Mouse (Mus musculus) embryonic facial prominence, embryonic 11.5 days (tissue): Measurements from ENCODE around the gene Otub1. TPM values are rescaled to one million over a fixed set of nuclear protein-coding genes. Genes with fewer than 3 reads are reported as not detected.

Experiments used
- ATAC-seq: fragments of 200-750 bp; cut with Nextera tagmentation; replicated peaks from 2 replicates; pipeline ENCODE4 v1.8.0; 2017; ENCODE audit warnings: low read depth; ENCODE audit not compliant: insufficient number of reproducible peaks, low FRiP score, low TSS enrichment
- DNase-seq: peaks from one replicate; pipeline ENCODE4 v3.0.0-alpha.2; 2015; ENCODE audit warnings: low spot score
- H3K27ac ChIP-seq: fragments of 300-500 bp; sonication (generic); replicated peaks from 2 replicates; pipeline ENCODE4 v1.5.1; 2014; ENCODE audit warnings: mild to moderate bottlenecking, low read depth, low read length, control low read depth
- H3K27me3 ChIP-seq: fragments of 300-500 bp; sonication (generic); 2 replicates; pipeline ENCODE4 v1.6.1; 2014; ENCODE audit warnings: mild to moderate bottlenecking, low read length, moderate library complexity, mixed read lengths; ENCODE audit not compliant: control insufficient read depth, insufficient read depth
- H3K36me3 ChIP-seq: fragments of 300-500 bp; sonication (generic); replicated peaks from 2 replicates; pipeline ENCODE4 v1.6.1; 2014; ENCODE audit warnings: low read depth, mild to moderate bottlenecking, low read length, moderate library complexity, mixed read lengths; ENCODE audit not compliant: control insufficient read depth, insufficient read depth
- H3K4me1 ChIP-seq: fragments of 300-500 bp; sonication (generic); 2 replicates; pipeline ENCODE4 v1.6.1; 2014; ENCODE audit warnings: low read length, mixed read lengths; ENCODE audit not compliant: control insufficient read depth, insufficient read depth
- H3K4me2 ChIP-seq: fragments of 300-500 bp; sonication (generic); 2 replicates; pipeline ENCODE4 v1.6.1; 2014; ENCODE audit warnings: low read depth, mild to moderate bottlenecking, control low read depth, low read length, moderate library complexity
- H3K4me3 ChIP-seq: fragments of 300-500 bp; sonication (generic); 2 replicates; pipeline ENCODE4 v1.5.1; 2014; ENCODE audit warnings: low read depth, low read length, control low read depth
- H3K9ac ChIP-seq: fragments of 300-500 bp; sonication (generic); replicated peaks from 2 replicates; pipeline ENCODE4 v1.6.1; 2014; ENCODE audit warnings: mild to moderate bottlenecking, control low read depth, low read length
- H3K9me3 ChIP-seq: fragments of 300-500 bp; sonication (generic); replicated peaks from 2 replicates; pipeline ENCODE4 v1.6.1; 2016; ENCODE audit warnings: mild to moderate bottlenecking, low read length, inconsistent platforms, mixed read lengths; ENCODE audit not compliant: control insufficient read depth
- WGBS: fragments of 180-500 bp; shearing (Covaris S2); extraction: QIAGEN DNeasy Blood & Tissue Kit; methylation state at CpG from one replicate; pipeline ENCODE4 v1.1.7; 2014; 5-methylcytosine and 5-hydroxymethylcytosine counted together
- polyA plus RNA-seq: library from polyadenylated mRNA; unstranded; fragments of >200 nt; fragmentation: Nextera tagmentation; extraction: Ambion mirVana; gene quantifications from 2 replicates; pipeline ENCODE4 v1.2.1, GENCODE M21; 2014

Gene Otub1
- polyA plus RNA-seq, 1 experiment from 2014 or later = 217 TPM

- H3K9ac ChIP-seq = peak overlapping the region; percentile 32; the same call in 1 of the 2 replicates
- H3K4me2 ChIP-seq = no peak overlapping the region
- WGBS = 45% methylated on average over 14 of the region's 14 CpGs
- H3K4me1 ChIP-seq = peaks cover 6% of the 10 kb centered on the region
- H3K4me3 ChIP-seq = no peak overlapping the region
- DNase-seq = no peak
- H3K36me3 ChIP-seq = no peaks in the 10 kb centered on the region
- no peak for ATAC-seq
- H3K27me3 ChIP-seq = peaks cover 2% of the 10 kb centered on the region; the same call in 1 of the 2 replicates
- no peak overlapping the region for H3K27ac ChIP-seq
- no peaks in the 10 kb centered on the region for H3K9me3 ChIP-seq
These were observed 48.4 kb downstream of the Otub1 start for GRCm38 (mm10) chr19:7157734-7158133.

GRCm38 (mm10) chr19:7155196-7155595 is 50.9 kb downstream of the Otub1 start:
- no peak overlapping the region for H3K9ac ChIP-seq
- H3K4me2 ChIP-seq = no peak overlapping the region
- DNase-seq (no peak), ATAC-seq (no peak)
- H3K36me3 ChIP-seq = no peaks in the 10 kb centered on the region
- 38% methylated on average over 6 of the region's 6 CpGs for WGBS
- H3K27ac ChIP-seq = no peak overlapping the region
- no peak overlapping the region for H3K4me3 ChIP-seq
- H3K9me3 ChIP-seq = no peaks in the 10 kb centered on the region
- 0 out of 2 replicates have a peak, but pooled peaks cover 2% of the 10 kb centered on the region for H3K27me3 ChIP-seq
- H3K4me1 ChIP-seq = peaks cover 3% of the 10 kb centered on the region

GRCm38 (mm10) chr19:7153232-7153631 is 52.9 kb downstream of the Otub1 start:
- Histone ChIP-seq H3K4me1 (peaks cover 3% of the 10 kb centered on the region), H3K9ac (0 out of 2 replicates have a peak overlapping the region, but pooled peaks have one; percentile 3), H3K27me3 (0 out of 2 replicates have a peak, but pooled peaks cover 2% of the 10 kb centered on the region), H3K9me3 (no peaks in the 10 kb centered on the region), H3K27ac (no peak overlapping the region), H3K36me3 (no peaks in the 10 kb centered on the region; the same call in 1 of the 2 replicates), H3K4me2 (no peak overlapping the region), H3K4me3 (no peak overlapping the region)
- ATAC-seq = 0 out of 2 replicates have a peak, but pooled peaks have one; percentile 6
- 36% methylated on average over 7 of the region's 7 CpGs for WGBS
- DNase-seq = no peak

- Histone ChIP-seq H3K4me2 (no peak overlapping the region), H3K9ac (no peak overlapping the region), H3K4me1 (peaks cover 2% of the 10 kb centered on the region), H3K9me3 (no peaks in the 10 kb centered on the region), H3K27ac (no peak overlapping the region), H3K36me3 (no peaks in the 10 kb centered on the region; the same call in 1 of the 2 replicates), H3K27me3 (no peaks in the 10 kb centered on the region), H3K4me3 (no peak overlapping the region)
- 77% methylated on average over 6 of the region's 6 CpGs for WGBS
- DNase-seq (no peak), ATAC-seq (no peak)
These were observed 54.0 kb downstream of the Otub1 start for GRCm38 (mm10) chr19:7151927-7152653.

- Histone ChIP-seq H3K4me1 (no peaks in the 10 kb centered on the region; the same call in 1 of the 2 replicates), H3K36me3 (no peaks in the 10 kb centered on the region; the same call in 1 of the 2 replicates), H3K9ac (no peak overlapping the region), H3K4me3 (no peak overlapping the region), H3K27ac (no peak overlapping the region), H3K9me3 (no peaks in the 10 kb centered on the region), H3K4me2 (no peak overlapping the region), H3K27me3 (no peaks in the 10 kb centered on the region)
- DNase-seq = no peak
- ATAC-seq = no peak
- 72% methylated on average over 7 of the region's 7 CpGs for WGBS
These were observed 54.7 kb downstream of the Otub1 start for GRCm38 (mm10) chr19:7151300-7151926.

- H3K4me2 ChIP-seq = no peak overlapping the region
- no peak overlapping the region for H3K27ac ChIP-seq
- no peaks in the 10 kb centered on the region; the same call in 1 of the 2 replicates for H3K36me3 ChIP-seq
- H3K4me3 ChIP-seq = no peak overlapping the region
- 68% methylated on average over 7 of the region's 7 CpGs for WGBS
- 0 out of 2 replicates have a peak, but pooled peaks cover 2% of the 10 kb centered on the region for H3K27me3 ChIP-seq
- ATAC-seq = no peak
- H3K9ac ChIP-seq = no peak overlapping the region
- no peaks in the 10 kb centered on the region for H3K4me1 ChIP-seq
- no peak for DNase-seq
- no peaks in the 10 kb centered on the region for H3K9me3 ChIP-seq
These were observed 56.9 kb downstream of the Otub1 start for GRCm38 (mm10) chr19:7149158-7149685.

- H3K36me3 ChIP-seq = no peaks in the 10 kb centered on the region; the same call in 1 of the 2 replicates
- H3K27me3 ChIP-seq = peaks cover 2% of the 10 kb centered on the region; the same call in 1 of the 2 replicates
- no peak overlapping the region for H3K27ac ChIP-seq
- no peak overlapping the region for H3K4me2 ChIP-seq
- 64% methylated on average over 8 of the region's 8 CpGs for WGBS
- no peaks in the 10 kb centered on the region for H3K9me3 ChIP-seq
- H3K4me1 ChIP-seq = no peaks in the 10 kb centered on the region
- H3K9ac ChIP-seq = no peak overlapping the region
- no peak for DNase-seq
- no peak overlapping the region for H3K4me3 ChIP-seq
- no peak for ATAC-seq
These were observed 57.5 kb downstream of the Otub1 start for GRCm38 (mm10) chr19:7148541-7149085.
